Mouse (Mus musculus) midbrain, embryonic 12.5 days (tissue): ENCODE measurements around the gene Gm20388. TPM values are rescaled to one million over a fixed set of nuclear protein-coding genes. Genes with fewer than 3 reads are reported as not detected.

Experiments used
- ATAC-seq: fragments of 200-750 bp; cut with Nextera tagmentation; 2 replicates; pipeline ENCODE4 v1.8.0; 2017; ENCODE audit warnings: low read depth, moderate TSS enrichment, moderate library complexity; ENCODE audit not compliant: low FRiP score
- H3K27ac ChIP-seq: fragments of 300-500 bp; sonication (generic); replicated peaks from 2 replicates; pipeline ENCODE4 v1.5.1; 2016; ENCODE audit warnings: mild to moderate bottlenecking
- H3K27me3 ChIP-seq: fragments of 300-500 bp; sonication (generic); 2 replicates; pipeline ENCODE4 v1.6.1; 2016; ENCODE audit warnings: mild to moderate bottlenecking
- H3K36me3 ChIP-seq: fragments of 300-500 bp; sonication (generic); 2 replicates; pipeline ENCODE4 v1.6.1; 2016
- H3K4me1 ChIP-seq: fragments of 300-500 bp; sonication (generic); 2 replicates; pipeline ENCODE4 v1.6.1; 2016
- H3K4me2 ChIP-seq: fragments of 300-500 bp; sonication (generic); replicated peaks from 2 replicates; pipeline ENCODE4 v1.6.1; 2016; ENCODE audit warnings: mild to moderate bottlenecking, moderate library complexity
- H3K4me3 ChIP-seq: fragments of 300-500 bp; sonication (generic); 2 replicates; pipeline ENCODE4 v1.5.1; 2016; ENCODE audit warnings: mild to moderate bottlenecking
- H3K9ac ChIP-seq: fragments of 300-500 bp; sonication (generic); replicated peaks from 2 replicates; pipeline ENCODE4 v1.6.1; 2016; ENCODE audit warnings: mild to moderate bottlenecking, moderate library complexity
- H3K9me3 ChIP-seq: fragments of 300-500 bp; sonication (generic); 2 replicates; pipeline ENCODE4 v1.6.1; 2016; ENCODE audit warnings: mild to moderate bottlenecking
- WGBS: fragments of 180-500 bp; shearing (Covaris S2); methylation state at CpG from one replicate; pipeline ENCODE4 v1.1.7; 2016; 5-methylcytosine and 5-hydroxymethylcytosine counted together
- polyA plus RNA-seq: library from polyadenylated mRNA; unstranded; fragments of >200 nt; fragmentation: Nextera tagmentation; extraction: Ambion mirVana; gene quantifications from 2 replicates; pipeline ENCODE4 v1.2.1, GENCODE M21; 2016

The Gm20388 gene
- polyA plus RNA-seq, 1 experiment from 2014 or later: not detected

- Histone ChIP-seq H3K4me2 (no peak overlapping the region), H3K27me3 (no peaks in the 10 kb centered on the region), H3K9ac (no peak overlapping the region), H3K9me3 (0 out of 2 replicates have a peak, but pooled peaks cover 3% of the 10 kb centered on the region), H3K4me3 (no peak overlapping the region), H3K27ac (no peak overlapping the region), H3K4me1 (no peaks in the 10 kb centered on the region), H3K36me3 (peaks cover 89% of the 10 kb centered on the region)
- WGBS: 90% methylated on average over 13 of the region's 13 CpGs
- ATAC-seq: no peak
These were observed 3916.9 kb downstream of the Gm20388 start for GRCm38 (mm10) chr8:123827523-123827922.

- H3K36me3 ChIP-seq: peaks cover 88% of the 10 kb centered on the region
- no peak overlapping the region for H3K27ac ChIP-seq
- 92% methylated on average over 4 of the region's 4 CpGs for WGBS
- no peaks in the 10 kb centered on the region for H3K27me3 ChIP-seq
- ATAC-seq: no peak
- no peak overlapping the region for H3K9ac ChIP-seq
- no peaks in the 10 kb centered on the region for H3K9me3 ChIP-seq
- no peak overlapping the region for H3K4me2 ChIP-seq
- H3K4me1 ChIP-seq: no peaks in the 10 kb centered on the region
- H3K4me3 ChIP-seq: no peak overlapping the region
These were observed 3922.1 kb downstream of the Gm20388 start for GRCm38 (mm10) chr8:123832757-123833156.

GRCm38 (mm10) chr8:123835451-123835850 lies 3924.8 kb downstream of the Gm20388 start:
- ATAC-seq: no peak
- Histone ChIP-seq H3K4me2 (no peak overlapping the region), H3K27me3 (no peaks in the 10 kb centered on the region), H3K27ac (no peak overlapping the region), H3K4me3 (no peak overlapping the region), H3K4me1 (no peaks in the 10 kb centered on the region), H3K36me3 (peaks cover 61% of the 10 kb centered on the region), H3K9me3 (no peaks in the 10 kb centered on the region), H3K9ac (no peak overlapping the region)
- 61% methylated on average over 9 of the region's 9 CpGs for WGBS

- ATAC-seq: no peak
- Histone ChIP-seq H3K4me3 (no peak overlapping the region), H3K4me1 (no peaks in the 10 kb centered on the region), H3K27ac (no peak overlapping the region), H3K4me2 (no peak overlapping the region), H3K9me3 (no peaks in the 10 kb centered on the region), H3K36me3 (peaks cover 59% of the 10 kb centered on the region), H3K9ac (no peak overlapping the region), H3K27me3 (no peaks in the 10 kb centered on the region)
- 93% methylated on average over 6 of the region's 6 CpGs for WGBS
These were observed 3925.7 kb downstream of the Gm20388 start for GRCm38 (mm10) chr8:123836354-123836753.

GRCm38 (mm10) chr8:123838496-123838895 lies 3927.9 kb downstream of the Gm20388 start:
- Histone ChIP-seq H3K9ac (no peak overlapping the region), H3K4me3 (no peak overlapping the region), H3K27me3 (no peaks in the 10 kb centered on the region), H3K27ac (no peak overlapping the region), H3K36me3 (peaks cover 53% of the 10 kb centered on the region), H3K4me1 (no peaks in the 10 kb centered on the region), H3K4me2 (no peak overlapping the region), H3K9me3 (no peaks in the 10 kb centered on the region)
- 75% methylated on average over 9 of the region's 9 CpGs for WGBS
- ATAC-seq: no peak

GRCm38 (mm10) chr8:123840578-123841345 lies 3930.1 kb downstream of the Gm20388 start:
- no peak overlapping the region for H3K9ac ChIP-seq
- H3K4me1 ChIP-seq: no peaks in the 10 kb centered on the region
- no peak overlapping the region for H3K4me3 ChIP-seq
- no peak overlapping the region for H3K4me2 ChIP-seq
- H3K9me3 ChIP-seq: no peaks in the 10 kb centered on the region
- ATAC-seq: no peak
- WGBS: 95% methylated on average over 15 of the region's 15 CpGs
- peaks cover 30% of the 10 kb centered on the region for H3K36me3 ChIP-seq
- H3K27ac ChIP-seq: no peak overlapping the region
- no peaks in the 10 kb centered on the region for H3K27me3 ChIP-seq

- ATAC-seq: no peak
- Histone ChIP-seq H3K9ac (no peak overlapping the region), H3K9me3 (no peaks in the 10 kb centered on the region), H3K4me2 (no peak overlapping the region), H3K27me3 (no peaks in the 10 kb centered on the region), H3K36me3 (peaks cover 24% of the 10 kb centered on the region), H3K4me3 (no peak overlapping the region), H3K4me1 (no peaks in the 10 kb centered on the region), H3K27ac (no peak overlapping the region)
- WGBS: 88% methylated on average over 12 of the region's 12 CpGs
These were observed 3931.4 kb downstream of the Gm20388 start for GRCm38 (mm10) chr8:123842086-123842485.

GRCm38 (mm10) chr8:123844341-123844740 lies 3933.7 kb downstream of the Gm20388 start:
- Histone ChIP-seq H3K4me1 (no peaks in the 10 kb centered on the region), H3K36me3 (0 out of 2 replicates have a peak, but pooled peaks cover 18% of the 10 kb centered on the region), H3K9me3 (no peaks in the 10 kb centered on the region), H3K4me3 (no peak overlapping the region), H3K27ac (no peak overlapping the region), H3K4me2 (no peak overlapping the region), H3K27me3 (no peaks in the 10 kb centered on the region), H3K9ac (no peak overlapping the region)
- WGBS: 88% methylated on average over 7 of the region's 7 CpGs
- no peak for ATAC-seq

- no peak overlapping the region for H3K27ac ChIP-seq
- H3K4me1 ChIP-seq: no peaks in the 10 kb centered on the region
- ATAC-seq: no peak
- 0 out of 2 replicates have a peak, but pooled peaks cover 18% of the 10 kb centered on the region for H3K36me3 ChIP-seq
- no peak overlapping the region for H3K4me3 ChIP-seq
- H3K9ac ChIP-seq: no peak overlapping the region
- no peaks in the 10 kb centered on the region for H3K27me3 ChIP-seq
- no peak overlapping the region for H3K4me2 ChIP-seq
- no peaks in the 10 kb centered on the region for H3K9me3 ChIP-seq
- 92% methylated on average over 13 of the region's 13 CpGs for WGBS
These were observed 3934.5 kb downstream of the Gm20388 start for GRCm38 (mm10) chr8:123845114-123845513.

- 92% methylated on average over 10 of the region's 10 CpGs for WGBS
- H3K36me3 ChIP-seq: 0 out of 2 replicates have a peak, but pooled peaks cover 16% of the 10 kb centered on the region
- no peak for ATAC-seq
- H3K9me3 ChIP-seq: no peaks in the 10 kb centered on the region
- H3K4me1 ChIP-seq: no peaks in the 10 kb centered on the region
- H3K9ac ChIP-seq: no peak overlapping the region
- H3K27me3 ChIP-seq: no peaks in the 10 kb centered on the region
- H3K27ac ChIP-seq: no peak overlapping the region
- no peak overlapping the region for H3K4me3 ChIP-seq
- H3K4me2 ChIP-seq: no peak overlapping the region
These were observed 3935.3 kb downstream of the Gm20388 start for GRCm38 (mm10) chr8:123845991-123846390.

GRCm38 (mm10) chr8:123846509-123846908 lies 3935.9 kb downstream of the Gm20388 start:
- H3K27ac ChIP-seq: no peak overlapping the region
- ATAC-seq: no peak
- no peaks in the 10 kb centered on the region for H3K9me3 ChIP-seq
- H3K36me3 ChIP-seq: 0 out of 2 replicates have a peak, but pooled peaks cover 11% of the 10 kb centered on the region
- no peak overlapping the region for H3K9ac ChIP-seq
- H3K4me1 ChIP-seq: no peaks in the 10 kb centered on the region
- no peaks in the 10 kb centered on the region for H3K27me3 ChIP-seq
- H3K4me3 ChIP-seq: no peak overlapping the region
- H3K4me2 ChIP-seq: no peak overlapping the region
- 92% methylated on average over 12 of the region's 12 CpGs for WGBS

GRCm38 (mm10) chr8:123847546-123847945 lies 3936.9 kb downstream of the Gm20388 start:
- no peak overlapping the region for H3K9ac ChIP-seq
- no peaks in the 10 kb centered on the region for H3K9me3 ChIP-seq
- no peak overlapping the region for H3K4me2 ChIP-seq
- H3K27me3 ChIP-seq: no peaks in the 10 kb centered on the region
- ATAC-seq: no peak
- no peak overlapping the region for H3K27ac ChIP-seq
- H3K4me3 ChIP-seq: no peak overlapping the region
- 0 out of 2 replicates have a peak, but pooled peaks cover 2% of the 10 kb centered on the region for H3K36me3 ChIP-seq
- H3K4me1 ChIP-seq: no peaks in the 10 kb centered on the region
- 73% methylated on average over 3 of the region's 3 CpGs for WGBS
